Mouse (Mus musculus): ENCODE data around the gene Nhp2.

DNA sequence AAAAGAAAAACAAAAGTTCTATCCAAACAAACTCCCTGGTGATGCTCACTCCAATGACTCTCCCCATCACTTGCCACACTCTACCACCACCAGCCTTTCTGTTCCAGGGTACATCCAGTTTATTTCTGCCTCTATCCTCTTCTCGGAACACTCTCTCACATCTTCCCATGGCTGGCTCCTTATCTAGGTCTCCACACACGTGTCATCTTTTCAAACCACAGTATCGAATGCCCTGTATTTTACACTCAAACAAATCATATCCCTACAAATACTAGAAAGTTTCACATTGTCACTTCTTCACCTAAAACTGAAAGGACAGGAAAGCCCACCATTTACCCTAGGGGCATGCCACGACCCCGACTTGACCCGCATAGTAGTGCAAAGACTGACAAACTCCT, 15.6 kb downstream of the Nhp2 start:
- TF ChIP-seq USF2 (IDR thresholded peaks at IDR 0.05; ENCODE audit: borderline replicate concordance in 1 of 2, insufficient read depth in 1 of 2, low read depth in 1 of 2, low read length in 2 of 2) (no peak), CTCF (IDR thresholded peaks at IDR 0.05 in 2 of 3, conservative IDR thresholded peaks at IDR 0.05 in 1 of 3; ENCODE audit: control insufficient read depth in 1 of 3, insufficient read depth in 1 of 3, low read depth in 2 of 3, low read length in 3 of 3, poor library complexity in 1 of 3, severe bottlenecking in 1 of 3) (no peak), TAL1 (IDR thresholded peaks at IDR 0.05; ENCODE audit: low read length) (0 out of 2 replicates have a peak, but pooled peaks have one; percentile 12), POLR2A (IDR thresholded peaks at IDR 0.05; ENCODE audit: control insufficient read depth in 1 of 2, insufficient read depth in 1 of 2, low read depth in 1 of 2, low read length in 2 of 2, poor library complexity in 1 of 2) (no peak), EP300 (IDR thresholded peaks at IDR 0.05; ENCODE audit: low read depth in 1 of 2, low read length in 2 of 2) (no peak), ZKSCAN1 (IDR thresholded peaks at IDR 0.05; ENCODE audit: low read depth, low read length) (no peak), USF1 (IDR thresholded peaks at IDR 0.05; ENCODE audit: low read depth, low read length) (peak; percentile 42; the same call in 1 of the 2 replicates), E2F4 (IDR thresholded peaks at IDR 0.05; ENCODE audit: borderline replicate concordance, low read depth, low read length) (no peak), POLR2AphosphoS5 (IDR thresholded peaks at IDR 0.05; ENCODE audit: borderline replicate concordance, low read depth, low read length) (no peak), TBP (IDR thresholded peaks at IDR 0.05; ENCODE audit: low read depth, low read length) (no peak), UBTF (IDR thresholded peaks at IDR 0.05; ENCODE audit: borderline replicate concordance, insufficient read depth, low read depth, low read length) (no peak)

All from MEL (cell line).